Mouse (Mus musculus): ENCODE measurements around the gene Sly.

Sly gene

GRCm38 (mm10) chrY:57186888-57187287 is at the start of gene Sly:
Gene Sly, plus strand, starts transcription at chrY:57187188.
- WGBS, result no CpG with 5 or more reads among the region's 5 CpGs

All from cerebral cortex, adult 2 months (tissue).